Mouse (Mus musculus) midbrain, embryonic 10.5 days (tissue): ENCODE data around the gene Olfr281. TPM values are rescaled to one million over a fixed set of nuclear protein-coding genes. Genes with fewer than 3 reads are reported as not detected.

Source experiments
- DNase-seq: peaks from one replicate; pipeline ENCODE4 v3.0.0-alpha.2; 2017; ENCODE audit warnings: low spot score
- H3K27ac ChIP-seq: fragments of 300-500 bp; sonication (generic); replicated peaks from 2 replicates; pipeline ENCODE4 v1.5.1; 2016; ENCODE audit warnings: mild to moderate bottlenecking
- H3K27me3 ChIP-seq: fragments of 300-500 bp; sonication (generic); 2 replicates; pipeline ENCODE4 v1.6.1; 2016; ENCODE audit warnings: low read depth, mild to moderate bottlenecking; ENCODE audit not compliant: poor library complexity, severe bottlenecking
- H3K36me3 ChIP-seq: fragments of 300-500 bp; sonication (generic); 2 replicates; pipeline ENCODE4 v1.6.1; 2016; ENCODE audit warnings: mild to moderate bottlenecking, moderate library complexity
- H3K4me1 ChIP-seq: fragments of 300-500 bp; sonication (generic); 2 replicates; pipeline ENCODE4 v1.6.1; 2016
- H3K4me3 ChIP-seq: fragments of 300-500 bp; sonication (generic); 2 replicates; pipeline ENCODE4 v1.5.1; 2016; ENCODE audit warnings: mild to moderate bottlenecking, moderate library complexity
- H3K9me3 ChIP-seq: fragments of 300-500 bp; sonication (generic); replicated peaks from 2 replicates; pipeline ENCODE4 v1.6.1; 2016; ENCODE audit warnings: mild to moderate bottlenecking
- WGBS: fragments of 180-500 bp; shearing (Covaris S2); methylation state at CpG from one replicate; pipeline ENCODE4 v1.1.7; 2016; 5-methylcytosine and 5-hydroxymethylcytosine counted together
- polyA plus RNA-seq: library from polyadenylated mRNA; unstranded; fragments of >200 nt; fragmentation: Nextera tagmentation; extraction: Ambion mirVana; gene quantifications from 2 replicates; pipeline ENCODE4 v1.2.1, GENCODE M21; 2016

The Olfr281 gene
- polyA plus RNA-seq, 1 experiment from 2014 or later, result not detected

- no peaks in the 10 kb centered on the region for H3K36me3 ChIP-seq
- WGBS, result 91% methylated on average over 17 of the region's 17 CpGs
- DNase-seq, result no peak
- H3K9me3 ChIP-seq, result no peaks in the 10 kb centered on the region
- H3K4me1 ChIP-seq, result no peaks in the 10 kb centered on the region
- H3K27ac ChIP-seq, result no peak overlapping the region
- no peak overlapping the region for H3K4me3 ChIP-seq
- no peaks in the 10 kb centered on the region for H3K27me3 ChIP-seq
Measured at GRCm38 (mm10) chr15:98497631-98498030, 45.2 kb downstream of the Olfr281 start.

GRCm38 (mm10) chr15:98503317-98503716 is 50.9 kb downstream of the Olfr281 start:
- Histone ChIP-seq H3K4me1 (peaks cover 5% of the 10 kb centered on the region; the same call in 1 of the 2 replicates), H3K27me3 (no peaks in the 10 kb centered on the region), H3K36me3 (no peaks in the 10 kb centered on the region), H3K4me3 (no peak overlapping the region), H3K9me3 (no peaks in the 10 kb centered on the region), H3K27ac (no peak overlapping the region)
- DNase-seq, result no peak
- WGBS, result 81% methylated on average over 3 of the region's 3 CpGs

DNA sequence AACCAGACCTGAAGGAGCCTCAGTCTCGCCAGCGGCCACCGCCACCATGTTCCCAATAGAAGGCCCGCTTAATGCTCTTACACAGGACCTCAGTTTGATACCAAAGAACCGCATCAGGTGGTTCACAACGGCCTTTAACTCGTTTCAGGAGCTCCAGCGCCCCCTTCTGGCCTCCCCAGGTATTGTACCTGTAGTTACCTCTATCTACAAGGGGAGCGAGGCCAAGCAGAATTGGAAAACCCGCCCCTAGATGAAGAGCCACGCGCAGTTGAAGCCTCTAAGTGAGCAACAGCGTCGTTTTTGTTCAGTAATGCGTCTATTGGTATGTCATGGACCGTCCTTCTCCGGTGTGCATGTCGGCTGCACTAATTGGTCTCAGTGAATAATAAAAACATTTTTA is 52.1 kb downstream of the Olfr281 start:
- peak; percentile 80 for DNase-seq
- peaks cover 5% of the 10 kb centered on the region; the same call in 1 of the 2 replicates for H3K4me1 ChIP-seq
- H3K4me3 ChIP-seq, result no peak overlapping the region
- H3K27ac ChIP-seq, result no peak overlapping the region
- no peaks in the 10 kb centered on the region for H3K27me3 ChIP-seq
- no peaks in the 10 kb centered on the region for H3K9me3 ChIP-seq
- 13% methylated on average over 18 of the region's 18 CpGs for WGBS
- H3K36me3 ChIP-seq, result no peaks in the 10 kb centered on the region

GRCm38 (mm10) chr15:98506253-98506957 is 54.0 kb downstream of the Olfr281 start:
- no peak for DNase-seq
- Histone ChIP-seq H3K4me3 (no peak overlapping the region), H3K36me3 (no peaks in the 10 kb centered on the region), H3K4me1 (peaks cover 14% of the 10 kb centered on the region), H3K9me3 (no peaks in the 10 kb centered on the region), H3K27ac (no peak overlapping the region), H3K27me3 (no peaks in the 10 kb centered on the region)
- 86% methylated on average over 9 of the region's 9 CpGs for WGBS

- H3K36me3 ChIP-seq, result no peaks in the 10 kb centered on the region
- peaks cover 21% of the 10 kb centered on the region for H3K4me1 ChIP-seq
- DNase-seq, result no peak
- H3K27ac ChIP-seq, result no peak overlapping the region
- no peaks in the 10 kb centered on the region for H3K27me3 ChIP-seq
- H3K4me3 ChIP-seq, result no peak overlapping the region
- no peaks in the 10 kb centered on the region for H3K9me3 ChIP-seq
- WGBS, result 96% methylated on average over 6 of the region's 6 CpGs
Measured at GRCm38 (mm10) chr15:98507321-98507720, 54.9 kb downstream of the Olfr281 start.

GRCm38 (mm10) chr15:98509387-98509786 is 57.0 kb downstream of the Olfr281 start:
- WGBS, result 57% methylated on average over 2 of the region's 2 CpGs
- Histone ChIP-seq H3K27ac (no peak overlapping the region), H3K27me3 (no peaks in the 10 kb centered on the region), H3K9me3 (no peaks in the 10 kb centered on the region), H3K4me3 (no peak overlapping the region), H3K36me3 (no peaks in the 10 kb centered on the region), H3K4me1 (peaks cover 33% of the 10 kb centered on the region)
- DNase-seq, result no peak

Other genes starting within 250 kb of the Olfr281 start
- gene Gm44579, start 231.6 kb upstream of the Olfr281 start, polyA plus RNA-seq, result not detected in 2 replicates
- not detected in 2 replicates for gene Olfr287, start 231.5 kb upstream of the Olfr281 start, polyA plus RNA-seq
- gene Olfr286, start 218.1 kb upstream of the Olfr281 start, polyA plus RNA-seq, result 0.02 TPM in 1 of 2 replicates, not detected in the other
- gene H1fnt, start 195.3 kb upstream of the Olfr281 start, polyA plus RNA-seq, result not detected in 2 replicates
- gene Zfp641, start 156.4 kb upstream of the Olfr281 start, polyA plus RNA-seq, result 1.2 and 1.7 TPM in 2 replicates
- gene Olfr285, start 135.2 kb upstream of the Olfr281 start, polyA plus RNA-seq, result not detected in 2 replicates
- not detected in 2 replicates for gene Olfr284, start 111.6 kb upstream of the Olfr281 start, polyA plus RNA-seq
- not detected in 2 replicates for gene Olfr283, start 71.6 kb upstream of the Olfr281 start, polyA plus RNA-seq
- not detected in 2 replicates for gene Olfr282, start 21.4 kb upstream of the Olfr281 start, polyA plus RNA-seq
- not detected in 2 replicates for gene OR5BS1P, start 17.3 kb downstream of the Olfr281 start, polyA plus RNA-seq
- 0.47 TPM in 1 of 2 replicates, not detected in the other for gene Lalba, start 30.1 kb downstream of the Olfr281 start, polyA plus RNA-seq
- gene Olfr279, start 39.8 kb downstream of the Olfr281 start, polyA plus RNA-seq, result not detected in 2 replicates
- gene Kansl2, start 81.7 kb downstream of the Olfr281 start, polyA plus RNA-seq, result 139 and 150 TPM in 2 replicates
- gene Ccnt1, start 118.3 kb downstream of the Olfr281 start, polyA plus RNA-seq, result 59.0 and 61.3 TPM in 2 replicates
- 0.43 TPM in 1 of 2 replicates, not detected in the other for gene 4930415O20Rik, start 118.4 kb downstream of the Olfr281 start, polyA plus RNA-seq
- gene Adcy6, start 157.5 kb downstream of the Olfr281 start, polyA plus RNA-seq, result 11.8 and 12.1 TPM in 2 replicates
- 36.1 and 50.9 TPM in 2 replicates for gene Cacnb3, start 178.3 kb downstream of the Olfr281 start, polyA plus RNA-seq
- gene Ddx23, start 210.3 kb downstream of the Olfr281 start, polyA plus RNA-seq, result 27.2 and 30.8 TPM in 2 replicates
- 7.1 and 9.8 TPM in 2 replicates for gene Rnd1, start 224.9 kb downstream of the Olfr281 start, polyA plus RNA-seq